Mouse (Mus musculus) urinary bladder, postnatal 0 days (tissue): ENCODE data around the gene Pdzrn4. TPM values are rescaled to one million over a fixed set of nuclear protein-coding genes. Genes with fewer than 3 reads are reported as not detected.

Source experiments
- polyA plus RNA-seq: library from polyadenylated mRNA; unstranded; fragments of >200 nt; fragmentation: Nextera tagmentation; extraction: Ambion mirVana; gene quantifications from 2 replicates; pipeline ENCODE4 v1.2.1, GENCODE M21; 2015

Gene Pdzrn4
- 0.17 and 0.28 TPM in 2 replicates for polyA plus RNA-seq

GRCm38 (mm10) chr15:92396770-92397608, at the start of gene Pdzrn4:
Gene Pdzrn4, plus strand, starts transcription at chr15:92396881.

